Mouse (Mus musculus): ENCODE data around the gene Abcc8.

GRCm38 (mm10) chr7:46116118-46116581, 63.7 kb downstream of the Abcc8 start:
- TF ChIP-seq CTCF (IDR thresholded peaks at IDR 0.05; ENCODE audit: borderline replicate concordance, control insufficient read depth, extremely low read depth, insufficient read depth, low read length, poor library complexity), result no peak
- no peak for TF ChIP-seq POLR2A (IDR thresholded peaks at IDR 0.05; ENCODE audit: control insufficient read depth, extremely low read depth, insufficient read depth, low read length, poor library complexity)

Data from thymus, adult 2 months (tissue).